Mouse (Mus musculus) layer of hippocampus, adult 9-11 months (tissue): Measurements from ENCODE around the gene Nacad.
"Not testable (repeated sequence)": the region's sequence is repeated elsewhere in the genome, so short reads cannot be mapped to it uniquely, and the experiment has no call there.

ENCODE experiments used
- DNase-seq: peaks from one replicate; pipeline ENCODE4 v3.0.0; 2022

Gene Nacad

DNA sequence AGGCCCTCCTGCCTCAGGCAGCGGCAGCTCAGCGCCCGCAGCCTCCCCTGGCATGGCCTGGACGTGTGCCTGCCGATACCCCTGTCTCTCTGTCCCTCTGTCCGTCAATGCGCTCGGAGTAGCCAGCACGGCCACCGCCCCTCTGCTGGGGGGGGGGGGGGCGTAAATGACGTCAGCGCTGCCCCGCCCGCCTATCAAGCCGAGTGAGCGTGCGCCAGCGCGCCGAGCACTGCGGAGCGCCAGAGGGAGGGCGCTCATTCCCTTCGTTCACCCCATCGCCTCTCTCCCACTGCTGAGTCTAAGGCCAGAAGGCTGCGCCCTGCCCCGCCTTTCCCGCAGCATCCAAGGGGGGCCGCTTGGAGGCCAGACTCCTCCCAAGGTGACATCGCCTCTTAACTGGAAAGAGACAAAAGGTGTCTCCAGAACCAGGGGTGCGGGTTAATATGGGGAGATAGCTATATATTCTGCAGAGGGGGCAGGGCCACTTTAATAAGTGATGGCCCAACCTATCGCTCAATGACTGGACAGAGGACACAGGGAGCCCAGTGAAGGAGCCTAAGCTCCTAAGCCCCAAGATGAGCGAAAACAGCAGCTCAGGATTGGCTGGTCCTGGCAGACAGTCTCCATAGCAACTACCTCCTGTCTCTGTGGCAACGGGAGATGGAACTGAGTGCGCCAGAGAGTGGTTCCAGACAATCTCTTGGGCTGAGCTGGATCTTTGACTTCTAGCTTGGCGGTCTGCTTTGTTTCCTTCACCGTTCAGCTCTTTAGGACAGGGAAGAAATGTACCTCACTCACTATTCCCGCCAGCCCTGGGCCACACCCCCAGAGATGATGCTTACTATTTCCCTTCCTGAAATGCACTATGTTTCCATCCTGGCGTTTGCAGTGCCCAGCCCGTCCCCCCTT, at the start of gene Nacad:
TSS of gene Nacad (minus strand) at position 563 of the 909 bp plus-strand sequence.
- peak; percentile 93 for DNase-seq

- DNase-seq = peak; percentile 79
These were observed 49.0 kb upstream of the Nacad start for GRCm38 (mm10) chr11:6654903-6655302.

DNA sequence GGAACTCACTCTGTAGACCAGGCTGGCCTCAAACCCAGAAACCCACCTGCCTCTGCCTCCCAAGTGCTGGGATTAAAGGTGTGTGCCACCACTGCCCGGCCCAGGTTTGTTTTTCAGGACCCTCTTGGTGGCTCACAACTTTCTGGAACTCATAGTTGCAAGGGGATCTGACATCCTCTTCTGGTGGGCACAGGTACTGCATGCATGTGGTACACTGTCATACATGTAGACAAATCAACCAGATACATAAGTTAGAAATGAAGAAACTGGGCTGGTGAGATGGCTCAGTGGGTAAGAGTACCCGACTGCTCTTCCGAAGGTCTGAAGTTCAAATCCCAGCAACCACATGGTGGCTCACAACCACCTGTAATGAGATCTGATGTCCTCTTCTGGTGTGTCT, 47.1 kb upstream of the Nacad start:
- DNase-seq = not testable (repeated sequence)

- DNase-seq = no peak
These were observed 44.7 kb upstream of the Nacad start for GRCm38 (mm10) chr11:6650519-6650918.

DNA sequence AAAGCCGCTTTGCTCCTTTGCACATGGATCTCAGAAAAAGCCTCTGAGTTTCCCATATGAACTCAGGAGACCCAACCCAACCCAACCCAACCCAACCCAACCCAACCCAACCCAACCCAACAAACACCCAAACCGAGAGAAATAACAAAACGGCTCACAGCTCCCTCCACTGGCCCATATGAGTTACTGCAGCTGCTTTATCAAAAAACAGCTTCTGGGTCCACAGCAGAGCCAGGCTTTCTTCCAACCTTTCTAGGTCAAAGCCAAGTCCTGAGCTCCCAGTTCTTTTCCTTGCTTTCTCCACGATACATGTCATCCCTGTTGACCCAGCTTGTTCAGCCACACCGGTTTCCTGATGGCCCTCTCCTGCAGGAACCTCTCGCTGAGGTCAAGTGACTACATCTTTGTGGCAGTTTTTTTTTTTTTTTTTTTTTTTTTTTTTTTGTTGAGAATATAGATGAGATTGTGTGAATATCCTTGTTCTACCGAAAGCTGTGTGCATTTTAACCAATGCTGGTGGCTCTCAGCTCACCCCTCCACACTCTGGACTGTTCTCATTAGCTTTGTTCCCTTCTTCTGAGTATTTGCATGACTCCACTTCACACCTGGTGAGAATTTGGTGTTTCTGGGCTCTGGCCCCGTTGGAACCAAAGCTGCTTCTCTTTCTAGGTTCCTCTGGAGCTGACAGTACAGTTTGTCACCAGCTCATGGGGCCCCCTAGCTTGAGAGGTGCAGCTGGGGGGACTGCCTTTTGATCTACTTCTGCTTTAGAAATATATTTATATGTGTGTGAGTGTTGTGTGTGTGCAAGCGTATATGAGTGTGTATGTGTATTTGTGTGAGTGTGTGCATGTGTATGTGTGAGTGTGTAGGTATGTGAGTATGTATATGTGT, 42.2 kb upstream of the Nacad start:
- no peak for DNase-seq

DNA sequence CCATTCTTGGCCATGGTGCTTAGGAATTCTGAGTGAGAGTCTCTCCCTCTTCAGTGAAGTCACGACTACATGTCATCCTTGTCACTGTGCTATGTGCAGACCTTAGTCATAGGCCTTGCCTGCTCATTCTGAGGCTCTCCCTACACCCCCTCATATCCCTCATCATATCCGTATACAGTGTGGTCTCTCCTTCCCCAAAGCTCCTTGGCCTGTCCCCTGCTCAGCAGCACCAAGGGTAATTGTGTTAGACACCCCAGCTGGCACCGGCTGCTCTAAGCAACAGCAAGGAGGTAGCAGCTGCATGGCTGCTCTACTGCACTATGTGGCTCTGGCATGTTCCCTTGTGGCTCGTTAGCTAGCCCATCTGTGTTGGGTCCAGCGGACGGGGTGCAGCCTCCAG, 38.7 kb upstream of the Nacad start:
- DNase-seq = no peak

DNA sequence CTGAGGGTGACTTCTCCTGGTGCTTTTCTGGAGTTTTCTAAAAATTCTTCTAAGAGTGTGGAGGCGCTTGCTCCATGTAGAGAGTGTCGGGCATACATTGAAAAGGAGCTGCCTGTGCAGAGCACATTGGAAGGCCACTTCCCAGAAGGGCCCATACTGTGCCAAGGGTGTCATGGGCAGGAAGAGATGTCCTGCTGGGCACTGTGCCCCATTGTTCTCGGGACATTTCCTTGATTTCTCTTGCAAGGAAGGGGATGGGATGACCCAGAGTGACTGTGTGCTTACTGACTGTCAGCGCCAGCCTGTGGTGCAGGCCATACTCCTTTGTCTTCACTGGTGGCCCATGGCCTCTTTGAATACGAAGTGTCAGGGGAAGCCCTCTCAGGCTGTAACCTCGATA, 33.2 kb upstream of the Nacad start:
- DNase-seq = no peak

GRCm38 (mm10) chr11:6638537-6638936, 32.7 kb upstream of the Nacad start, which contains the start of gene Wap:
Gene Wap (minus strand): TSS chr11:6638637.
- no peak for DNase-seq

- no peak for DNase-seq
These were observed 30.3 kb upstream of the Nacad start for GRCm38 (mm10) chr11:6636150-6636549.

DNA sequence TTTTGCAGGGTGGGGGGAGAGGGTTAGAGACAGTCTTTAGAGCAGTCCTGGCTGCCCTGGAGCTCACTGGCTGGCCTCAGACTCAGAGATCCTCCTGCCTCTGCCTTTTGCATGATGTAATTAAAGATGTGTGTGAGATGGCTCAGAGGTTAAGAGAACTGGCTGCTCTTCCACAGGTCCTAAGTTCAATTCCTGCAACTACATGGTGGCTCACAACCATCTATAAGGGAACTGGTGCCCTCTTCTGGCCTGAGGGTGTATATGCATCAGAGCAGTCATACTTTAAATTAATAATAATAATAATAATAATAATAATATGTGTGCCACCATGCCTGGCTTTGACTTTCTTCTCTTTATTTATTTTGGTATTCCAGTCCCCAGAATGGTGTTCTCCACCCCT, 23.8 kb upstream of the Nacad start:
- no peak for DNase-seq

DNA sequence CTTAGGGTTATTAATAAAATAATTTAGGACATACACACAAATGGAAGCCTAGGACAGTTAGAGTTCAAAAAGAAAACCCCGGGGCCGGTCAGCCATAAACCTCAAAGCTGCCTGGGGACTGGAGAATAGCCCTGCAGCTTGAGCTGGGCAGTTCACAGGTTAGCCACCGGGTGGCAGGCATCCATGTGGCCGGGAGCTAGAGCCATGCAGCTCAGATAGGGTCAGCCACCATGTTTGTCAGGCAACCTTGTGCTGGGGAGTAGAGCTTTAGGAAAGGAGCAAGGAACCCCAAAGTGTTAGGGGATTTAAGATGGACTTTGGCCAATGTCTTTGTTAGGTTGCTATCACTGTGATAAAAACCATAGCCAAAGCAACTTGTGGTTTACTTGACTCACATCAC, 22.7 kb upstream of the Nacad start:
- DNase-seq = no peak

DNA sequence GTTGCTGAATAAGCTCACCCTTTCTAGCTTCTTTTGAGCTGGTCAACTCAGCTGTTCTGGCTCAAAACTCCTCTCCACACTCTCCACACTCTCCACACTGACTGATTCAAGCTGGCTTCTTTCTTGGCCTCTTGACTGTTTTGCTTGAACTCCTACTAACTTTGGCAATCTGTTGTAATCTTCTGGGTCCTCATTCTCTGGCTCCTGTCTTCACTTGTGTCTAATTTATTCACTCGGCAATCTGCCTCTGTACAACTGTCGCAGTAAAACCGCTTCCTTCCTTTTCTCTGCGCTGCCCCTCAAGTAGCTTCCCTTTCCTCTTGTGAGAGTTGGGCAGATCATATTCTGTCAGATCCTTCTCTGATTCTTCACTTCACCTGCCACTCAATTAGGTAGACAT, 21.9 kb upstream of the Nacad start:
- no peak for DNase-seq

GRCm38 (mm10) chr11:6626388-6626772, 20.5 kb upstream of the Nacad start:
- DNase-seq = no peak

DNA sequence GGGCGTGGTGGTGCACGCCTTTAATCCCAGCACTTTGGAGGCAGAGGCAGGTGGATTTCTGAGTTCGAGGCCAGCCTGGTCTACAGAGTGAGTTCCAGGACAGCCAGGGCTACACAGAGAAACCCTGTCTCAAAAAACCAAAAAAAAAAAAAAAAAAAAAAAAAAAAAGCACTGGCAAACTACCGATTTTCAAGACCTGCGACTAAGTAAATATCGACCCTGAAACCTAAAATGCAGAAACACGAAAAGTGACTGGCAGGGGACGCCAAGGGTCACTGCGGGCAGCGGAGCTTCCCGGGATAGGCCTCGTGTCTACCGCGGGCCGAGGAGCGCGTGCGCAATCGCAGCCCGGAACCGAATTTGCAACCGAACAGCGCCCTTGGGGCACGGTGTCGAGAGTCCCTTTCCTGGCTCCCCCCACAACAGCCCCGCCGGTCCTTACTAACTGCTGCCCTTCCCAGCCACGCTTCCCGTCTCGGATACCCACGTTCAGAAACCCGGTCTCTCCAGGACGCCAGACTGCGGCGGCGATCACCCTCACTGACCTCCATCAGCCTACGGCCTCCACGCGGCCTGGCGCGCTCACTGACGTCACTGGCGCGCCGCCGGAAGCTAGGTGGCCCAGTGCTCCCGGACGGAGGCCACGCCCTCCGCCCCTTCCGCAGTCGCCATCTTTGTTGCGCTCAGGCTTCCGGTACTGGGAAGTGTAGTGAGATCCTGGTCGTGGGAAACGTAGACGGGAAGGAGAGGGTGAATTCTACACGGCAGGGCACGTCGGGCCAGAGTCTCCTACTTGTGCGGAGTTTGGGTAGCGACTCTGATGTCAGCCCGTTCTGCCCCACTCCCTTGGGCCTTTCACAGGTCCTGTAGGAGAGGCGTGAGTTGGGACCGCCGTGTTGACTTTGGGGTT, 19.9 kb upstream of the Nacad start, which contains the start of gene Tbrg4:
TSS of gene Tbrg4 (minus strand) at position 590 of the 910 bp plus-strand sequence.
- peak; percentile 95 for DNase-seq

- no peak for DNase-seq
These were observed 18.9 kb upstream of the Nacad start for GRCm38 (mm10) chr11:6624619-6625382.

DNA sequence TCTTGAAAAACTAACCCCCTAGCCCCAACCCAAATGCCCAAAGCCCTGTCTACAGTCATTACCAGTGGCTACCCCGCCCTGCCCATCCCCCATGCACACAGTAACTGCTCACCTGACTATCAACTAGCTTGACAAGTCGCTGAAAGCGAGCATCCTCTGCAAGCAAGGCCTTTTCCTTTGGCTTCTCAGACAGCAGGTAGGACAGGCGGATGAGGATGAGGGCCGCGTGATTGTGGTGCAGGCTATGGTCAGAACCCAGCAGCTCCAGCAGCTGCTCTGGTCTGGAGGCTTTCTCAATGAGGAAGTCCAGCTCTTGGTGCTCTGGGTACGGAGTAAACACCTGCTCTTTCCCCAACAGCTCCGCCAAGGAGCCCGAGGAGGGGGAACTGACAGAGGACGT, 17.9 kb upstream of the Nacad start:
- DNase-seq = no peak

DNA sequence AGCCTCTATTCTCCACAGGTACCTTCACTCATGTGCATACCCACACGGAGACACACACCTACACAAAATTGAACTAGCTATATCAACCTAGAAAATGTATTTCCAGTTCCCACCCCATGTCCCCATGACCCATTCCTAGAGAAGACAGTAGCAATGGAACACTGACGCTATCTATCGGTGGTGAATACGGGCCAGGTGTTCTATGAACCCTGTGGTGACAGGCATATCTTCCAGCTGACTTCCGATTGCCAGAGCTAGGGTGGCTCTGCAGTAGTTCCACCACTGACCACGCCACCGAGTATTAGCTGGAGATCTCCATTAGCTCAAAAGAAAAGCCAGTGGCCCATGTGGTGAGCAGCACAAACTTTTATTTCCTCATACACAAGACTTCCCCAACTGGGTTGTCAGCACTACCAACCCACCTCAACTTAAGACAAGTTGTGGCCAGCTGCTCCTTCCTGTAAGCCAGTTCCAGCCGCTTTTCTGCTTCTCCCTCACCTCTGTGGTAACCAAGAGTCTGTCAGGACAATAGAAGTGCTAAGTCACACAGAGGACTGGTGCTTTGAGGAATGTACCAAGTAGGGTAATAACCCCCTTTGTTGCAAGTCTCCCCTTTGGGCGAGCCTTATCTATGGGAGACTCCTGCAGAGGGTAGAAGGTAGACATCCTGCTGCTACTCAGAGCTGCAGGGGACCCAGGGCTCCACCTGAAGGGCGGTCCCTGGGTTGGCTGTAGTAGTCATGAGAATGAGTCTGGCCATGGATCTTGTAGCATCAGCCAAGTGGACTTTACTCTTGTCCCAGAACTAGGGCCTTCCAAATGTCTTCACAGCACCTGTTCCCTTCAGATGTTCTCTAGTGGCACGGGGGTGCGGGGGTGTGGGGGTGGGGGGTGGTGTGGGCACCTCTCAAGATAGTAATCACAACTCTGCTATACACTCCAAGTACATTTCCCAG, 9.7 kb upstream of the Nacad start:
- no peak for DNase-seq

DNA sequence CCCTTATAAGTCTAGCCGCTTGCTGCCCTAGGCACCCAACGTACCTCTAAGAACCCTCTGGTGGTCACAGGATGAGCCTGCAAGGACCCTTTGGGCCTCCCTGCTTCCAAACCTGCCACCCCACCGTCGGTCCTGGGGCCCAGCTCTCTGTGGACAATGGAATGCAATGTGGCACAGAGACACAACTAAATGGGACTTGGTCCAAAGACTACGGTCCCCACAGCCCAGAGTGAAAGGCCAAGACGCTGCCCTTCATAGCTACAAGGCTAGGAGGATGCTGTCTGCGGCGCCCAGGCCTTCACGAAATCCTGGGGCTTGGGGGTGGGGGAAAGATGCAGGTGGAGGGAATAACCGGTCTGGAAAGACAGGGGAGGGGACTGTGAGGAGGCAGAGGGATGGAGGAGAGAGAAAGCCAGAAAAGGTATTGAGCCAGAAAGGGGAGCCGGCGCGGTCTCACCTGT, 802 bp downstream of the Nacad start:
- no peak for DNase-seq

- DNase-seq = no peak
These were observed 1.3 kb downstream of the Nacad start for GRCm38 (mm10) chr11:6604604-6604936.

DNA sequence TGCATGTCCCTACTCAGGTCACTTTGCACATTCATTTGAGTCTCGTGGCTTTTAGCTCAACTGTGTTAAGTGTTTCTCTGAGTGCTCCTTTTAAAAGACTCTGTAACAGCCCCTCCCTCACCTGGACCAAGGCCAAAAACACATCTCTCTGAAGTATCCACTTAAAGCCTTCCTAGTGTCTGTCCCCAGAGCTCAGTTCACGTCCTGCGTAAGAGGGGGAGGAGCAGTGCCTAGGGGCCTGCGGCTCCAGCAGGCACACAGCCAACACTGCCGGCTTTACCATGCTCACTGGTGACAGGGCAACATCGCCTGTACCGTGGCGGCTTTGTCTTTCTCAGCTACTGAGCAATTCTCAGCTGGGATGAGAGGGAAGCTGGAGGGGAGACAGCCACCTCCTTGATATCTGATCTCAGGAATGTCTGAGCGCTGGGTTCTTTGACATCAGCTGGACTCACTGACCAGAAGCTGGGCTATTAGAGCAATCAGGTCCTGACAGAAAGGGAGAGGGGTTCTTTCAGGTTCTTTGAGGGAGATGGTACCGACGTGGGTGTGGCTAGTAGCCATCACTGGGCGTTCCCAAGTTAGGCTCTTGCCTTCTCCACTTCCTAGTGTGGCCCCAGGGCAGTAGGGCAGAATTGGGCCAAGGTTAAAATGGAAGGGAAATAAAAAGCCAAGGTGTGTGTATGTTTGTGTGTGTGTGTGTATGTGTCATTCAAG, 1.8 kb downstream of the Nacad start:
- DNase-seq = peak; percentile 74
